ENCODE assay signal across 29 mouse cellular contexts in genomic region chr1:152701066-152701465, GRCm38 (mm10). TPM values are rescaled to one million over a fixed set of nuclear protein-coding genes. Genes with fewer than 3 reads are reported as not detected.
DNase-seq lines count a peak whose midpoint lies in the region; TF ChIP-seq lines count a peak whose summit lies in the region.
"Had no signal": no experiment of that assay in that cellular context is flagged by ENCODE, and none has a peak within 500 bp of the region (broad histone marks: within the 10 kb centered on the region; RNA-seq: fewer than 3 reads in every experiment).

No protein-coding gene starts in this region.

- TF ChIP-seq CTCF in gastrocnemius, adult 2 months (IDR thresholded peaks at IDR 0.05) = no peak
- TF ChIP-seq CTCF in kidney, adult 2 months (conservative IDR thresholded peaks at IDR 0.05; ENCODE audit: insufficient read depth, insufficient read length, low read depth, low read length) = no peak

- 85% methylated on average over 5 of the region's 5 CpGs for WGBS in kidney, adult 2 months

- DNase-seq in gastrocnemius, adult 2 months = no peak
- no peak for DNase-seq in gastrocnemius, postnatal 4 days (ENCODE audit: low spot score in 2 of 2)
- DNase-seq in 3T3-L1 (ENCODE audit: low read depth, low spot score) = peak; percentile 59
- DNase-seq in NIH3T3 (ENCODE audit: low read depth) = peak; percentile 54
- no peak for DNase-seq in kidney, postnatal 25 days
- no peak for DNase-seq in kidney, adult 2 months
- DNase-seq: adrenal gland, adult 2 months; adrenal gland, adult 8-10 months; adrenal gland, postnatal 10 days; adrenal gland, postnatal 14 days; adrenal gland, postnatal 25 days; adrenal gland, postnatal 36 days; B cell, adult 2 months; cerebellum, adult 11 months; cerebellum, adult 11-12 months; cerebellum, adult 18-20 months; cerebellum, adult 2 months; cerebellum, adult 8-10 months had no signal

- intact Hi-C loops in gastrocnemius, adult 2 months (cut with DNase I) = no loop called here

- H3K4me1 ChIP-seq in kidney, adult 2 months (ENCODE audit: control insufficient read depth, insufficient read depth, low read length) = no peaks in the 10 kb centered on the region

- no peak for TF ChIP-seq POLR2A in kidney, adult 2 months (IDR thresholded peaks at IDR 0.05; ENCODE audit: low read depth, low read length)

- no peaks in the 10 kb centered on the region for H3K36me3 ChIP-seq in kidney, adult 2 months (ENCODE audit: control insufficient read depth, insufficient read depth, low read length)
- H3K36me3 ChIP-seq: G1E had no signal

- H3K4me3 ChIP-seq in gastrocnemius, adult 2 months = no peak overlapping the region
- no peak overlapping the region for H3K4me3 ChIP-seq in kidney, adult 2 months (ENCODE audit: insufficient read depth, low read depth, low read length)

- peak overlapping the region; percentile 43 for H3K27ac ChIP-seq in gastrocnemius, adult 2 months
- no peak overlapping the region for H3K27ac ChIP-seq in kidney, adult 2 months (ENCODE audit: insufficient read depth, low read depth, low read length)

- no peaks in the 10 kb centered on the region for H3K27me3 ChIP-seq in kidney, adult 2 months (replicated peaks; ENCODE audit: control insufficient read depth, insufficient read depth, low read length)
- H3K27me3 ChIP-seq: CH12.LX, Patski had no signal

RNA-seq across cellular contexts. Expression of gene Apobec4, which starts 49.3 kb away (rescaled TPM):
- not detected for total RNA-seq in gastrocnemius, adult 2 months (2021)
- not detected for total RNA-seq in gastrocnemius, postnatal 4 days (2021)
- polyA plus RNA-seq in kidney, adult 2 months (2012; rRNA removed) = not detected in 2 replicates
- total RNA-seq: adrenal gland, adult 18-20 months; adrenal gland, adult 2 months; adrenal gland, adult 8-10 months; adrenal gland, postnatal 10 days; adrenal gland, postnatal 14 days; adrenal gland, postnatal 25 days; adrenal gland, postnatal 36 days; adrenal gland, postnatal 4 days; CH12.LX; ES-E14; MEL had no signal
- polyA plus RNA-seq: activated CD4-positive, CD25-positive, alpha-beta regulatory T cell, adult 4 months; adrenal gland, adult 2 months; brain, embryonic 14.5 days; C2C12; CD4-positive, CD25-positive, alpha-beta regulatory T cell, adult 4 months; cerebellum, adult 2 months; G1E; Patski had no signal

Comparison
In these comparisons a context has a peak if more than half of its experiments do, and no peak if none do; other contexts are left out.
1. DNase-seq: peak in 3T3-L1 (single experiment) and NIH3T3 (single experiment); none in gastrocnemius, adult 2 months (single experiment), gastrocnemius, postnatal 4 days (0 of 2), kidney, postnatal 25 days (0 of 2) and kidney, adult 2 months (single experiment).